Mouse (Mus musculus) splenic B cell, adult 2 months (primary cell): ENCODE data around the gene Nr1h3.

ENCODE experiments used
- DNase-seq: peaks from one replicate; pipeline ENCODE4 v3.0.0-alpha.2; 2011; ENCODE audit warnings: low read depth, low spot score
- H3K27me3 ChIP-seq: 2 replicates; pipeline ENCODE4 v1.6.1; 2012; ENCODE audit warnings: mild to moderate bottlenecking, low read length, moderate library complexity, mixed read lengths; ENCODE audit not compliant: control insufficient read depth, poor library complexity, insufficient read depth, severe bottlenecking
- H3K36me3 ChIP-seq: 2 replicates; pipeline ENCODE4 v1.6.1; 2012; ENCODE audit warnings: mild to moderate bottlenecking, low read length, moderate library complexity, mixed read lengths; ENCODE audit not compliant: control insufficient read depth, poor library complexity, insufficient read depth, severe bottlenecking

Gene Nr1h3

DNA sequence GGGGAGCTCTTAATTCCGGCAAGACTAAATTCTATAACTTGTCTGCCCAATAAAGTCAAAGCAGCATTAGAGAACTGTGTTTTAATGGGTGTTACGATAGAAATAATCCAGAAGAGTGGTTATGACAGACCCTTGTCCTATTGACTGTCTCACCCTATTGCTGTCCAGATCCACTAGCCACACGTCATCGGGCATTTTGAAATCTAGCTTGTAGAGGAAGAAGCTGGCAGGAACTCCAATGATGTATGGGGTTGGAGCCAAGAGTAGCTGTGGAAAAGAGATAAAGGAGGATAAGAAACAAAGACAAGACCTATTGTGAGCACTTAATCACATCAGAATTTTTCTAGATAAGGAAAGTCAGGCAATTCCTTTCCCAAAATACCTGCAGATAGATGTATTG, 27.1 kb downstream of the Nr1h3 start:
- Histone ChIP-seq H3K36me3 (peaks cover 25% of the 10 kb centered on the region), H3K27me3 (no peaks in the 10 kb centered on the region)

DNA sequence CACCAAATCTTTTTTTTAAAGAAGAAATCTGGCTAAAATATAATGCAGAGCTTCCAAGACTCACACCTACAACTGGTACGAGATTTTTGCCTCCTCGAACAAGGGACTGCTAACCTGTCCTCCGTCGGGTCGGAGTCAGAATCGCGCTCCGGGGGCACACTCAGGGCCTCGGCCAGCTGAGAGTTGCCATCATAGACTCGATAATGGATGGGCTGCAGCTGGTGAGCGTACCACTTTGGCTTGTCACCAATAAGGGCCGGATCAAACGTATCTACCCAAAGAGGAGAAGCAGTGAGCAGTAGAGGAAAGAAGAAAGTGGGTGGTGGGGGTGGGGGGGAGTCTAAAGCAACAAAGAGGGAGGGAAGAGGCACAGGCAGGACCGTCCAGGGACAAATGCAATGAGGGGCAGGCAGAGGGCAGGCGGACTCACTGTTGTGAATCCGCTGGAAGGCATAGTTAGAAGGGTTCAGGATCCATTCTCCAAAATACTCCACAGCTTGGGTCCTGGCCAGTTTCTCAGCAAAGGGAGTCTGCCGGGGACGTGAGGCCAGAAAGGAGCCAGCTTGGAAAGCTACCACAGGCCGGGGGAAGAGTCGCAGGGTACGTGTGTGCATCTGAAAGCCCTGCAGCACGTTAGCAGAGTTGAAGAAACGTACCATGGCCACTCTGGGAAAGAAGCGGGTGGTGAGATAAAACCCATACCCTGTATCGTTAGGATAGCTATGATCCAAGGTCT, 32.9 kb downstream of the Nr1h3 start:
- H3K27me3 ChIP-seq, result no peaks in the 10 kb centered on the region
- DNase-seq, result no peak
- H3K36me3 ChIP-seq, result peaks cover 18% of the 10 kb centered on the region

More for the DNA sequence above, 27.1 kb downstream of the Nr1h3 start:
- no peak for DNase-seq

DNA sequence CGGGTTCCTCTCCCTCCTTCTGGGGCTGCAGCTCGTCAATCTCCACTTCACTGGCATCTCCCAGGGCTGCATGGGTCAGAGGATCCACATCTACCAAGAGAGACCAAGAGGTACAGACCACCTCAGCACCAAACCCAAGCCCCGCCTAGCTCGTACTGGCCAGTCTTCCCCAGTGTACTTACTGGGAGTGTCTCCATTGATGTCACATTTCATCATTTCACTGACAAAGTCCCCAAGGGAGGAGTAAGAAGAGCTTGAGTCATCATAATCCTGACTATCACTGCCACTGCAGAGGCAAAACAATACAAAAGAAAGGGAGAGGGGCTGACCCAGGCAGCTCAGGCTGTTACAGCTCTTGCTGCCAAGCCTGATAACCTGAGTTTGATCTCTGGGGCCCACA, 35.0 kb downstream of the Nr1h3 start:
- no peaks in the 10 kb centered on the region for H3K27me3 ChIP-seq
- no peak for DNase-seq
- peaks cover 16% of the 10 kb centered on the region for H3K36me3 ChIP-seq

DNA sequence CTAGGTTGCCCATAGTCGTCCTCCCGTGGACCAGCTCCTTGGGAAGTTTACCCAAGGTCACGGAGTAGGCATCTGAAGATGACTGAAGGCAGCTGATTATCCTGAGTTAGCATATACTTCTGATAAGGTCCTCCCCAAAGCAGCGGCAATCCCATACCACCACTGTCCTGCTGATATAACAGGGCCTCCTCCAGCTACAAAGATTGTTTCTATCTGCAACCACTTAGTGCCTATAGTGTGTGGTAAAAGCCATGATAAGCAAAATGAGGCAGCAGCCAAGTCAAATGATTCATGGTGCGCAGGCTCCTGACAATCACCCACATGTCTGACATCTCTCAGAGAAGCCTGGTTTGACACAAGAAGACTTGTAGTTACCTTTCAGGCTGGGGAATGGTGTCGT, 37.6 kb downstream of the Nr1h3 start:
- no peaks in the 10 kb centered on the region for H3K27me3 ChIP-seq

DNA sequence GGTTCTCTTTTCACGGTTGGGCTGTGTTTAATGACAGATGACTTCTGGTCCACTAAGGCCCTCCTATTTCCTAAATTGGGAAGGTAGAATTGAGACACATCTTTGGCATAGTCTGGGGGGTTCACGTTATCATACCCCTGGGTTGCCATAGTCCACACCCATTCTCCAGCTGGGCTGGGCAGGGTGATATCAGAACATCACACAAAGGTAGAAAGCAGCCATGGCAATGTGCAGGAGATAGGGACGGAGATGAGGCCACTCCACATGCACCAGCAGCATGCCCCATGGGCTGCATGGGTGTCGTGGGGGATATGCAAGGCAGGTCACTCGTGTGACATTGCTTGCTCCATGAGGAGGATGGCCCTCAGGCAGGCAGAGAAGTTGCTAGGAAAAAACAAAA, 39.1 kb downstream of the Nr1h3 start:
- no peaks in the 10 kb centered on the region for H3K27me3 ChIP-seq
- H3K36me3 ChIP-seq, result peaks cover 16% of the 10 kb centered on the region
- DNase-seq, result no peak

More for the DNA sequence above, 37.6 kb downstream of the Nr1h3 start:
- no peak for DNase-seq
- peaks cover 15% of the 10 kb centered on the region for H3K36me3 ChIP-seq

DNA sequence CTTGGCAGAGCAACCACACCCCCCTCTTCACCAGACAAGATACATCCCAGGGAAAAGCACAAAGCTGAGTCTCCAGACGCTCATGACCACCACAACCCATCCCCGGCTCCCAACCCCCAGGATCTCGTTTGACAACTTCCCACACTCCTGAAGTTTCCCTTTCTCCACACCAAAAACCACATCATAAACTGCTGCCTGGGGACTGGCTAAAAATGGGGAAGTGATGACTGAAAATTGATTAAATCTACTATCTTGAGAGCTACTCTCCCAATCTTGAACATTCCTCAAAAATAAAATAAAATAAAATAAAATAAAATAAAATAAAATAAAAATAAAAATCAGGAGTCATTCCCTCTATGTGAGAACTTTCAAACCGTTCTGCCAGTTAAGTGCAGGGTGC, 39.7 kb downstream of the Nr1h3 start:
- Histone ChIP-seq H3K27me3 (no peaks in the 10 kb centered on the region), H3K36me3 (peaks cover 16% of the 10 kb centered on the region)
- DNase-seq, result no peak

DNA sequence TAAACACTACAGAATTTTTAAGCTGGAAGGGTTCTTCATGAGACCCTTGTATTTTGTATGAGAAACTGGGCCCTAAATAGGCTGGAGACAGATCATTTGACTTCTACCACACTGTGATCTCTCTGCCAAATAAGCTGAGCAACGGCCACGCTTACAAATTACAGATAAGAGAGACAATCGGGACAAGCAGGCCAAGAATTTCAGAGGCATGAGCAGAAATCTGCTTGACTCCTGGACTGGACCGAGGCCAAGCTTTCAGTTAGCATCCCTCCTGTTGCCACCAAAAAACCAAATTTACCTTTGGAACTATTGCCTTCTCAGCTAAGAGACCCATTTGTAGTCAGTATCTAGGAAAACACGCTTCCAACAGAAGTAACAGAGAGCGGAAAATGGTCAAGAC, 42.0 kb downstream of the Nr1h3 start:
- Histone ChIP-seq H3K36me3 (peaks cover 23% of the 10 kb centered on the region), H3K27me3 (no peaks in the 10 kb centered on the region)
- DNase-seq, result no peak

DNA sequence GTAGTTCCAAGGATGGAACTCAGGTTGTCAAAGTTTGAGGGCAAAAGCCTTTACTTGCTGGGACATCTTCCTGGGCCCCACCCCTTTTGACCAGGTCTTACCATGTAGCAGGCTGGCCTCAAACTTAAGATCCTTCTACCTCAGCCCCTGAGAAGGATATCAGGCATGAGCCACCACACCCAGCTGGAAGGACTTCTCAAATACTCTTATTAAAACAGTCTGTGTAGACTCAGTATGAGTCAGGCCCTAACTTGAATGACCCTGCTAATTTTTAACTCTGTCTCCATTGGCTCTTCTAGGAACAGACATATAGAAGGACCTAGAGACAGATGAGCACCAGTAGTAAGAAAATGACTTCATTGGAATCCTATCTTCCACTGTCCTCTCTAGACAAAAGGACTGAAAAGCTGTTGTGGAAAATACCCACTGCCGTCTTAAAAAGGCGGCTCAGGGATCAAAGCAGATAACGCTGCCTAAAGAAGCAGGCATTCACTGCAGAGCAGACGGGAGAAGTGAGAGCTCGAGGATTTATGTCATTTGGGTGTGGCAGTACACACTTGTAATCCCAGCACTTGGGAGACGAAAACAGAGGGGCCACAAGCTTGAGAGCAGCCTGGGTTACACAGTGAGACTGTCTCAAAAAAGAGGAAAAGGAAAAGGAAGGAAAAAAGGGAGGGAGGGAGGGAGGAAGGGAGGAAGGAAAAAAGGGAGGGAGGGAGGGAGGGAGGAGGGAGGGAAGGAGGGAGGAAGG, 45.5 kb downstream of the Nr1h3 start:
- H3K36me3 ChIP-seq, result peaks cover 26% of the 10 kb centered on the region
- DNase-seq, result no peak
- no peaks in the 10 kb centered on the region for H3K27me3 ChIP-seq

DNA sequence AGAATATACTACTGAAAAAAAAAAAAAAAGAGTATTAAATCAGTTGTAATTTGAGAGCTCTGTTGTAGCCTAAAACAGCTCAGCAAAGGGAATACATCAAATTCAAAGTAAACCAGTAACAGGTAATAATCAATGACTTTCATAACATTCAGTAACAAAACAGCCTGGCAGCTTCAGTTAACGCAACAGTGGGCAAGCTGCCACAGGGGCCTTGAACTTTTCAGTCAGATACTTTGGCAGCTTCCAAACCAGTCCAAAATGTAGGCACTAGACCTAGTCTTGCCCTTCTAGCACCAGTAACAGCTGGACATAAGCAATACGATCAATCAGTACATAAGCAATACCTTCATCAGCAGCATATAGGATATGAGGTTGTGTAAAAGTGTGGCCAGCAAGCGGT, 48.5 kb downstream of the Nr1h3 start:
- H3K27me3 ChIP-seq, result no peaks in the 10 kb centered on the region
- no peak for DNase-seq
- peaks cover 28% of the 10 kb centered on the region for H3K36me3 ChIP-seq

DNA sequence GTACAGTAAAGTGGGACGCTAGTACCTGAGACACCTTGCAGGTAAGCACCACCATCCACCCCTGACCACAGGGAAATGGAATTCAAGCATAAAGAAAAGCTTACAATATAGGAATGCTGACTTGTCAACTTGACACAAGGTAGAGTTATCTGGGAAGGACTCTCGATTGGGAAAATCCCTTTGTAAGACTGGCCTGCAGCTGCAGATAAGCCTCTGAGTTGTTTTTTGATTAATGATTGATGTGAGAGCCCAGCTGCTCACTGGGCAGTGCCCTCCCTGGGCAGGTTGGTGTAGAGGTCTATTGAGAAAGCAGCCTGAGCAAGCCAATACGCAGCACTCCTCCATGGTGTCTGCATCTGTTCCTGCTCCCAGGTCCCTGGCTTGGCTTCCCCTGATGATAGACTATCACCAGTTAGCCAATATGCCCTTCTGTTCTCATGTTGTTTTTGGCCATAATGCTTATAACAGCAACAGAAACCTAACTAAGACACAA, 49.7 kb downstream of the Nr1h3 start:
- no peak for DNase-seq

DNA sequence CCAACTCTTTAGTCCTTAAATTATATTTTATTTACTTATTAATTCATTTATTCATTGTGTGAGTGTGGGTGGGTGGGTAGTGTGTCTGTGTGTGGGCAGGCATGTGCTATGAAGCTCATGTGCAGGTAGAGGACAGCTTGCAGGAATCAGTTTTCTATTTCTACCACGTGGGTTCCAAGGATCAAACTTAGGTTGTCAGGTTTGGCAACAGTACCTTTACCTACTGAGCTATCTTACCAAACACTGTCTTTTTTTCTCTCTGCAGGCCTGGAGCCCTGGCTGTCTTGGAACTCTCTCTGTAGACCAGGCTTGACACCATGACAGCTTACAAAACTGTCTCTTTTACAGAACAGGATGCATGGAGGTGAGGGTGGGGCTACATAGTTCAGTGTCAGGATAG, 51.3 kb downstream of the Nr1h3 start:
- no peaks in the 10 kb centered on the region for H3K27me3 ChIP-seq
- H3K36me3 ChIP-seq, result peaks cover 23% of the 10 kb centered on the region
- no peak for DNase-seq

More for the DNA sequence above, 49.7 kb downstream of the Nr1h3 start:
- Histone ChIP-seq H3K27me3 (no peaks in the 10 kb centered on the region), H3K36me3 (peaks cover 26% of the 10 kb centered on the region)

DNA sequence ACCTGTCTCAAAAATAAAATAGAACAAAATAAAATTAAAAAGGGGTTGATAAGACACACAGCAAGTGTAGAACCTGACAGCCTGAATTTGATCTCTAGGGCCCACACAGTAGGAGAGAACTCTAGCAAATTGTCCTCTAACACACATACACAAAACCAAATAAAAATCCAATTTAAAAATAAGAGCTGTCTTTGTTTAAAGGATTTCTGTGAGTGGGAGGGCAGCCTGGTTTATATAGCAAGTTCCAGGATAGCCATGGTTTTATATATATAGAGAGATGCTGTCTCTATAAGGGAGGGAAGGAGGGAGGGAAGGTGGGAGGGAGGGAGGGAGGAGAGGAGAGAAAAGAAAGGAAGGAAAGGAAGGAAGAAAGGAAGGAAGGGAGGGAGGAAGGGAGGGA, 54.5 kb downstream of the Nr1h3 start:
- Histone ChIP-seq H3K36me3 (peaks cover 18% of the 10 kb centered on the region), H3K27me3 (no peaks in the 10 kb centered on the region)
- DNase-seq, result no peak

DNA sequence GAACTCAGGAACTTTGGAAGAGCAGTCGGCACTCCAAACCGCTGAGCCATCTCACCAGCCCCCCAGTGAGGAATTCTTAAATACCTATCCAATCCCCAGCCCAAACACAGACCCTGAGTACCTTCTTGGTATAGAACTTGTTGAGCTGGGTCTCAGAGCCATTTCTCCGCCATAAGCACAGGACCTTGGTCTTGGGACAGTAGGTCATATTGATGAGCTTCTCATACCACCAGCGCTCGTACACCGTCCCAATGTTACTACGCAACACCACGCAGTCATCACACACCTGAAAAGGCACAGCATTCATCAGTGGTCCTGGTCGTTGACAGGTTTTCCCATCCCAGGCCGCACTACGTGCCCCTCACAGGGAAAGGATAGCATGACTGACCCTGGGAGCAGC, 59.2 kb downstream of the Nr1h3 start:
- DNase-seq, result no peak
- Histone ChIP-seq H3K36me3 (peaks cover 19% of the 10 kb centered on the region), H3K27me3 (no peaks in the 10 kb centered on the region)

DNA sequence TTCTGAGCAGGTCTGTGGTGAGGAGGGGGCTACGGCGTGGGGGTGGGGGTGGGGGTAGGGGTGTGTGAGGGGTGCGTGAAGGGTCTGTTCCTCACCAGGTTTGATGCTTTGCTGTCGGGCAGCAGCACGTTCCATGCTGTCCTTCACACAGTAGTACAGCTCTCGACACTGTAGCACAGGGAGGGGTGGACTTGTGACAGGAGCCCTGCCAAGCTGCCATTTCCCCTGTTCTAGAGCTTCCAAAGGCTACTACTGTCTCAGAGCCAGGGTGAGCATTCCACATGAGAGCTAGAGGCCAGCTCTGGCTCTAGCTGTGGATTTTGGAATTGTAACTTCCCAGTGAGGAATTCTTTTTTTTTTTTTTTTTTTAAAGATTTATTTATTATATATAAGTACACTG, 59.7 kb downstream of the Nr1h3 start:
- H3K36me3 ChIP-seq, result peaks cover 19% of the 10 kb centered on the region
- DNase-seq, result no peak
- H3K27me3 ChIP-seq, result no peaks in the 10 kb centered on the region

DNA sequence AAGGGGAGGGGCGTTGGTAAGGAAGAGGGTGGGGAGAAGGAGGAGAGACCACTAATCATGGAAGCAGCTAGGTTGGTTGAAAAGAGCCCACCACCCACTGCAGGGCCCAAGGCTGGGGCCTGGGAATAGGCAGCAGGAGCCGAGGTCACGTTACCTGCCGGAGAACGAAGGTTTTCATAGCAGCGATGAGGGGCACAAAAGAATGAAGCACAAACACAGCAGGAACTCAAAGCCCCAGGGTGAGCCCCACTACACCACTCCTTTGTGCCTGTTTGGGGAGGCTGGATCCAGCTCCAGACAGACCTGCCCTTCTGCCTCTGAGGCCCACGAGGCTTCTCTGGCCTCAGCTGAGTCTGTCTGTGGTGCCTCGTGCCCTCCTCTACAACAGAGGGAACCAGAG, 62.9 kb downstream of the Nr1h3 start:
- no peak for DNase-seq
- H3K27me3 ChIP-seq, result no peaks in the 10 kb centered on the region

More for the DNA sequence above, 62.9 kb downstream of the Nr1h3 start:
- peaks cover 15% of the 10 kb centered on the region for H3K36me3 ChIP-seq
